Mouse (Mus musculus) ES-Bruce4 (cell line): Measurements from ENCODE around the gene Zranb3.

Source experiments
- CTCF ChIP-seq: IDR thresholded peaks from one replicate; pipeline ENCODE4 v1.8.1; 2011; ENCODE audit warnings: low read depth, low read length
- EP300 ChIP-seq: IDR thresholded peaks from 2 replicates; pipeline ENCODE4 v1.6.1; 2011; ENCODE audit warnings: low read depth, low read length; ENCODE audit not compliant: insufficient read depth

- TF ChIP-seq EP300 (no peak), CTCF (no peak)
These were observed 32.8 kb downstream of the Zranb3 start for GRCm38 (mm10) chr1:128070003-128070402.
